Mouse (Mus musculus) embryo, embryonic 9.5 days (tissue): Measurements from ENCODE around the gene Zfp462.
"Not testable (repeated sequence)": the region's sequence is repeated elsewhere in the genome, so short reads cannot be mapped to it uniquely, and the experiment has no call there.

Source experiments
- DNase-seq: peaks from one replicate; pipeline ENCODE4 v3.0.0-alpha.2; 2017; ENCODE audit errors: extremely low spot score

Gene Zfp462

DNA sequence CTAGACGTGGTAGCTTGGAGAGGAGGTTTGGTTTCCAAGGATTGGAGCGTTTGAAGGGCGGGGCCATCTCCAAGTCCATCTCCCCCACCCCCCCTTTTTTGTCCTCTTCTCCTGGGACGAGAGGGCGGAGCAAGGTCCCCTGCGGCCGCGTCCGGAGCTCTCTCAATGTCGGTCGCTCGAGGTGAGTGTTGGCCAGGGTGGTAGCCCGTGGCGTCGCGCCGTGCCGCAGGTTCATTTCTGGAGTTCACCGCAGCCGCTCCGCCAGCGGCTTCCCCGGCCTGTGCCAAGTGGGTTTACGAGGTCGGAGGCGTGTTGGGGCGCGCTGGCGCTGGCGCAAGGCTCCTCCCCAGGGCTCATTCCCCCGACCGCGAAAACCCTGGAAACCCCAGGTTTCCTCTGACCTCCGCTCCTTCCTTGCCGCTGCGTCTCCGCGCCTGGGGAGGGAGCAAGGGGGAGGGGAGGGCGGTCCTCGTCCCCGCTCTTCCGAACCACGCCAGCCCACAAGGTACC is at the start of gene Zfp462:
Gene Zfp462 (plus strand): TSS at position 128 of the 510 bp plus-strand sequence.
- peak; percentile 88 for DNase-seq

- DNase-seq: no peak
Measured at GRCm38 (mm10) chr4:54896017-54896416, 48.8 kb upstream of the Zfp462 start.

- no peak for DNase-seq
Measured at GRCm38 (mm10) chr4:54904641-54905040, 40.2 kb upstream of the Zfp462 start.

- no peak for DNase-seq
Measured at GRCm38 (mm10) chr4:54905399-54905953, 39.4 kb upstream of the Zfp462 start.

DNA sequence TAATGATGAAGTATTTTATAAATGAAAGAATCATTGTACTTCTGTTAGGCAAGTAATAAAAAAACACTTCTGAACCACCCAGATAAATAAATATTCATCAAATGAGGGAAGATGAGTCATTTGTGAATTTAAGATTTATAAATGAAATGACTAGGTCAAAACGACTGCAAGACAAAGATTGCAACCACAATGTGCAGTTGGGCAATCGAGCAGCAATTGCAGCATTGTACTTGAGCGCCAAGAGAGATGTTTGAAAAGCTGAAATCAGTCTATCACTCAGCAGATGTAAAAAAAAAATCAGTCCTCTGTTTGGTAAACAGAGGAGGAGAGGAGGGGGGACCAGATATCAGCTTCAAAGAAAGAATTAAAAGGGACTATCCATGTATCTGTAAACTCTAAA is 34.5 kb upstream of the Zfp462 start:
- no peak for DNase-seq

- no peak for DNase-seq
Measured at GRCm38 (mm10) chr4:54918276-54918675, 26.6 kb upstream of the Zfp462 start.

DNA sequence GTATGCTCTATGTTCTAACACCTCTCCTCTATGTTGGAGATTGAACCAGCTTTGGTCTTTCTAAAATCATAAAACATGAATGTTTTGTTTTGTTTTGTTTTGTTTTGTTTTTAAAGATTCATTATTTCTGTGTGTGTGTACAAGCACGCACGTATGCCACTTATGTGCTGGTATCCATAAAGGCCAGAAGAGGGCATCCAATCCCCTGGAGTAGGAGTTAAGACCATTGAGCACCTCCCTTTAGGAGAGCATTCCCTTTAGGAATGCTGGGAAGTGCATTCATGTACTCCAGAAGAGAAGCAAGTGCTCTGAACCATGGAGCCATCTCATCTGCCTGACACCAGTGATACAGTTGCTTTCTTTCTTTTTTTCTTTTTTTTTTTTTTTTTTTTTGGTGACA is 21.5 kb upstream of the Zfp462 start:
- DNase-seq: no peak

DNA sequence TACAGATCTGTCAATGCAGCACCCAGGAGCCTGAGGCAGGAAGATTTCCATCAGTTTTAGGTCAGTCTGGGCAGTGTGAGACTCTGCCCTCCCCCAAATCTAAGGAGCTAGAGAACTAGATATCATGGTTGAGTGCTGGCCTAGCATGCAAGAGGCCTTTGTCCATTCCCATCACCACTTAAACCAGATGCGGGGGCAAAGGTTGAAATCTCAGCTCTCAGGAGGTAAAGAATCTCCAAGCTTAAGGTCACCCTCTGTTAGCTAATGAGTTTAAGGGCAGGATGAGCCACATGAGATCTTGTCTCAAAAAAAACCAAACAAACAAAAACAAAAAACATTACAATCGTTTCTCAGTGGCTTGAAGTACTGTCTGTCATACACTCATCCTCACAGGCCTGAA is 20.5 kb upstream of the Zfp462 start:
- no peak for DNase-seq

DNA sequence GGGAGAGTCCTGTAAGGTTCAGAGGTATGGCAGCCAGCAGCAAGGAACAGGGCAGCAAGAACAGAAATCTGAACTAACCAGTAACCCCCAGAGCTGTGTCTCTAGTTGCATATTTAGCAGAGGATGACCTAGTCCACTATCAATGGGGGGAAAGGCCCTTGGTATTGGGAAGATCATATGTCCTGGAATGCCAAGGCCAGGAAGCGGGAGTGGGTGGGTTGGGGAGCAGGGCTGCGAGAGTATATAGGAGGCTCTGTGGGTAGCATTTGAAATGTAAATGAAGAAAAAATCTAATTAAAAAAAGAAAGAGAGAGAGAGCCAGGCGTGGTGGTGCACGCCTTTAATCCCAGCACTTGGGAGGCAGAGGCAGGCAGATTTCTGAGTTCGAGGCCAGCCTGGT is 18.4 kb upstream of the Zfp462 start:
- DNase-seq: not testable (repeated sequence)

- not testable (repeated sequence) for DNase-seq
Measured at GRCm38 (mm10) chr4:54927321-54928062, 17.4 kb upstream of the Zfp462 start.

GRCm38 (mm10) chr4:54929686-54930085 is 15.2 kb upstream of the Zfp462 start:
- DNase-seq: no peak

- DNase-seq: no peak
Measured at GRCm38 (mm10) chr4:54932668-54933067, 12.2 kb upstream of the Zfp462 start.

DNA sequence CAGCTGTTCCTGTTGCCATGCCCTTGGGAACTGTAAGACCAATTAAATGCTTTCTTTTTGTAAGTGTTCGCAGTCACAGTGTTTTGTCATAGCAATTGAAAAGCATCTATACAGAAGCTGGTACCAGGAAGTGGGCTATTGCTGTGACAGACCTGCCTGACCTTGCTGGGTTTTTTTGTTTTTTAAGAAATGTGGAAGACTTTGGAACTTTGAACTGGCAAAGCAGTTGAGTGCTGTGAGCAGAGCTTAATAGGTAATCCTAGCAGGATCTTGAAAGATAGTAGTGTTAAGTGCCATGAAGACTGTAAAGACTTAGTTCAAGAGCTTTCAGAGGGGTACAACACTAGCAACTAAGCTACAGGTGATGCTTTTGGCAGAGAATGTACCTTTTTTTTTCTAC is 7.7 kb upstream of the Zfp462 start:
- DNase-seq: no peak

DNA sequence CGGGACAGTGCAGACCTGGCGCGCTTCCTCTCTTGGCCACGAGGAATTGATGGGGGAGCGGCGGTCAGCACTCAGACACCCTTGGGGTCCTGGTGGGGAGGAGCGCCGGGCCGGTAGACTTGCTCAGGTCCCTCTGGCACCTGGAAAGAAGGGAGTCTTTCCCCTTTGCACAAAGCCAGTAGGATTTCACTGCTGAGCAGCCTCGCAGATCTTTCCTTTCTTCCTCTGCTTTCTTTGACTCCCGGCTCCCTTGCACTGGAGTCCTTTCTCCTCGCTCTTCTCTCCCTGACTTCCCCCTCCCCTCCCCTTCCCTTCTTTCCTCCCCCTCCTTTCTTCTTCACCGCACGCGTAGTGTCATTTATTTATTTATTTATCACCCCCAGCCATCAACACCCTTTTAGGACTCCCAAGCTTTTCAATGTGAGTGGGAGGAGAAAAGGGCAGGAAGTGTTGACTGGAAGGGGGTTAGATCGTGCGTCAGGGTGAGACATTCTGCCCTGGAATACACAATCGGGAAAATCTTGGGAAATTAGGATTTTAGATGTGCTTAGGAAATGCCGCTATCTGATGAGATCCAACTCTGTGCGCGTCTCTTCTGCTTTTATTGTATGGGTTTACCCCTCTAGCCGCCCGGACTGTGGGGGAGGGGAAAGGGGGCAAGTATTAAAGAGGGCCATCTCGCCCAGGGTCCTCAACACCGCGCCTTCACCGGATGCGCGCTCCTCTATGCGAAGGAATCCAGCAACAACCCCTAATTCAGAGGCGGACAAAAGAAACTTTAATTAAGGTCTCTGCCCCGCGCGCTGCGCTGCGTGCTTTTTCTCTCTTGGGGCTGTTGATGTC is 976 bp downstream of the Zfp462 start:
- peak; percentile 83 for DNase-seq

- no peak for DNase-seq
Measured at GRCm38 (mm10) chr4:54946662-54947055, 1.8 kb downstream of the Zfp462 start.

DNA sequence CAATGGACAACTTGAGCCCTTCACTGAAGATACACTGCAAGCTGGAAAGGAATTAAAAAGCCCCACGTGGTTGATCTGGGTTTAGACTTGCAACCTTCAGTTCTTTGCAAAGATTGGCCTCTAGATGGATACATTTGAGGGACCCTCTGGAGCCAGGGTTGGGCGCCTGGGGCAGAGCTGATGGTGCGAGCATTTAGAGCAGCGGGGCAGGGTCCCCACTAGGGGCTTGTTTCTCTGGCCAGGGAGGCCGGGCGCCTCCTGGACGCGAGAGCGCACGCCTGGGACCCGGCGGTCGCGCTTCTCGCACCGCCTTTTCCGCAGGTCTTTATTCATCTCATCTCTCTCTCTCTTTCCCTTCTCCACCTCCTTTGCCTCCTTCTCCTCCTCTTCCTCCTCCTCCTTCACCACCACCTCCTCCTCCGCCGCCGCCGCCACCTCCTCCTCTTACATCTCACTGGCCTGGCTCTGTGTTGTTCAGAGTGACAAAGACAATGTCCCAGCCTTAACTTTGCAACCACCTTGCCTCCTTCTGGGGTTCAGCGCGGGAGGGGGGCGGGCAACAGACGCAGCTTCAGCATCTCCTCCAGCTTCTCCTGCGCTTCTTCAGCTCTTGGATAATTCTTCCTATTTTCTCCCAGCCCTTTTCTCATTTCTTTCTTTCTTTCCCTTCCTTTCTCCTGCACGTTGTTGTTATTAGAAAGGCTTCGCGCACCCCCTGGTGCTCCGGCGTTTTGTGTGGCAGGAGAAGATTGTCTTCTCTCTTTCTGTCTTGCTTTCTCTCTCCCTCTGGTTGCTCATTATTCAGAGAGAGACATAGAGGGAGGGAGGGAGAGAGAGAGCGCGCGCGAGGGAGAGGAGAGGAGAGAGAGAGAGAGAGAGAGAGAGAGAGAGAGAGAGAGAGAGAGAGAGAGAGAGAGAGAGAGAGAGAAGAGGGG is 2.5 kb downstream of the Zfp462 start:
- peak; percentile 84 for DNase-seq

- DNase-seq: no peak
Measured at GRCm38 (mm10) chr4:54947991-54948615, 3.3 kb downstream of the Zfp462 start.

GRCm38 (mm10) chr4:54948616-54949560 is 4.0 kb downstream of the Zfp462 start:
- peak; percentile 76 for DNase-seq

GRCm38 (mm10) chr4:54949561-54949940 is 4.7 kb downstream of the Zfp462 start:
- peak; percentile 33 for DNase-seq

- no peak for DNase-seq
Measured at GRCm38 (mm10) chr4:54950136-54950535, 5.3 kb downstream of the Zfp462 start.
